Mouse (Mus musculus): ENCODE measurements around the gene Zfp61.

- no peak for TF ChIP-seq MEF2A (IDR thresholded peaks at IDR 0.05; ENCODE audit: extremely low read depth, insufficient replicate concordance, low read depth, low read length, poor library complexity, severe bottlenecking)
- TF ChIP-seq CTCF (IDR thresholded peaks at IDR 0.05 in 2 of 3, conservative IDR thresholded peaks at IDR 0.05 in 1 of 3; ENCODE audit: control insufficient read depth in 1 of 3, insufficient read depth in 1 of 3, low read depth in 2 of 3, low read length in 3 of 3, poor library complexity in 1 of 3, severe bottlenecking in 1 of 3): no peak
- TF ChIP-seq POLR2AphosphoS2 (IDR thresholded peaks at IDR 0.05; ENCODE audit: low read length): no peak
- TF ChIP-seq TCF12 (IDR thresholded peaks at IDR 0.05; ENCODE audit: low read depth, low read length): no peak
- no peak for TF ChIP-seq MYC (IDR thresholded peaks at IDR 0.05; ENCODE audit: low read depth, low read length)
- TF ChIP-seq POLR2A (IDR thresholded peaks at IDR 0.05; ENCODE audit: control insufficient read depth in 1 of 2, insufficient read depth in 1 of 2, low read depth in 1 of 2, low read length in 2 of 2, poor library complexity in 1 of 2): no peak
- TF ChIP-seq KAT2A (conservative IDR thresholded peaks at IDR 0.05; ENCODE audit: low read depth, low read length): no peak
- no peak for TF ChIP-seq MAX (IDR thresholded peaks at IDR 0.05; ENCODE audit: low read length)
- TF ChIP-seq MAFK (IDR thresholded peaks at IDR 0.05; ENCODE audit: borderline replicate concordance, low read depth, low read length): no peak
These were observed 5.7 kb downstream of the Zfp61 start for GRCm38 (mm10) chr7:24295376-24295775.
